Mouse (Mus musculus) embryonic fibroblast, embryonic 13.5 days (primary cell): ENCODE data around the gene 1700037C18Rik.

Experiments
- CTCF ChIP-seq: IDR thresholded peaks from 2 replicates; pipeline ENCODE4 v1.5.1; 2011; ENCODE audit warnings: mild to moderate bottlenecking, control low read depth, low read length, moderate library complexity, borderline replicate concordance; ENCODE audit not compliant: insufficient read depth
- POLR2A ChIP-seq: IDR thresholded peaks from 2 replicates; pipeline ENCODE4 v1.6.1; 2011; ENCODE audit warnings: low read depth, mild to moderate bottlenecking, control low read depth, low read length, moderate library complexity

GRCm38 (mm10) chr16:3846711-3847518 is 61.6 kb downstream of the 1700037C18Rik start, which contains the start of gene Zfp174:
- TF ChIP-seq CTCF, result no peak
- peak; percentile 80 for TF ChIP-seq POLR2A
